Mouse (Mus musculus) stomach, postnatal 0 days (tissue): Measurements from ENCODE around the gene Rhoh.

Experiments
- CTCF ChIP-seq: IDR thresholded peaks from 2 replicates; pipeline ENCODE4 v1.5.1; 2016; ENCODE audit warnings: antibody characterized with exemption, low read depth, mild to moderate bottlenecking, moderate library complexity
- EP300 ChIP-seq: optimal IDR thresholded peaks from 2 replicates; pipeline ENCODE3; 2016; ENCODE audit warnings: antibody characterized with exemption

DNA sequence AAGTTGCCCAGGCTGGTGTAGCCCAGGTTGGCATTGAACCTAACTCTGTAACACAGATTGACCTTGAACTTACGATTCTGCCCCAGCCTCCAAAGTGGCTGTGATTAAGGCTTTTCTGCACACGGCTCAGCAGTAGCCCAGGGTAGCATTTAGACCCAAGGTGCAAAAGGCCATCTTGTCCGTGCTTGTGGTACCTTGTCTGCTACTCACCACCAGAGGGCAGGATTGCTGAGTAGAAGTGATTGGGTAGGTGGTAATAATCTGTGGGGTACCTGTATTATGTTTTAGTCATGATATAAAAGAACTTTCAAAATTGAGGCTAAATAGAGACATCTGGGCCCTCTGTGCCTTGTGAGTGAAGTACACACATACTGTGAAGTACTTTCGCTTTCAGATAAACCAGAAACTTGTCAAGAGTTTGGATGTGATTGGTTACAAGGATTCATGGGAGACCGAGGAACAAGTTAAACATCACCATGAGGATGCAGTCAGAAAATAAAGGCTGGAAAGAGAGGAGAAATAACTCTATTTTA is 37.3 kb upstream of the Rhoh start:
- TF ChIP-seq CTCF: peak; percentile 81
- no peak for TF ChIP-seq EP300
